Mouse (Mus musculus) spleen, postnatal 10 days (tissue): ENCODE data around the gene Garnl3.
"Not testable (repeated sequence)": the region's sequence is repeated elsewhere in the genome, so short reads cannot be mapped to it uniquely, and the experiment has no call there.

Experiments
- DNase-seq, 2 experiments: peaks; one replicate each; pipeline ENCODE4 v3.0.0; 2021 to 2022; ENCODE audit warnings: low spot score in 2 of 2

Gene Garnl3

DNA sequence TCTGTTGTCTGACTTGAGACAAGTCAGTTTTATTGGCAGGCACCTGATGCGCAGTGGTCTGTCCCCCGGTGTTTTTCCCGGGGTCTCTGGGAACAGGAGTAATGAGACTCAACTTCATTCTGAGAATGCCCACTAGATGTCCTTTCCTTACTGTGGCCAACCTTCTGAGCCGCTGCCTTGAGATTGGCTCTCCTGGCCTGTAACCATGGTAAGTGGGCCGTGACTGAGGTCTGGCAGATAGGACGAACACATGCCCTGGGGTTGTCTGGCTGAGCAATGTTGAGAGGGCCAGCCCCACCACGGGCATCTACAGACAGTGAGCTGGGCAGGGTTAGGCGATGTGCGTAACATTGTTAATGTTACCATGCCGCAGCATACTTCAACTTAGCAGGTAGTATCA lies 106.9 kb downstream of the Garnl3 start:
- DNase-seq, result no peak

DNA sequence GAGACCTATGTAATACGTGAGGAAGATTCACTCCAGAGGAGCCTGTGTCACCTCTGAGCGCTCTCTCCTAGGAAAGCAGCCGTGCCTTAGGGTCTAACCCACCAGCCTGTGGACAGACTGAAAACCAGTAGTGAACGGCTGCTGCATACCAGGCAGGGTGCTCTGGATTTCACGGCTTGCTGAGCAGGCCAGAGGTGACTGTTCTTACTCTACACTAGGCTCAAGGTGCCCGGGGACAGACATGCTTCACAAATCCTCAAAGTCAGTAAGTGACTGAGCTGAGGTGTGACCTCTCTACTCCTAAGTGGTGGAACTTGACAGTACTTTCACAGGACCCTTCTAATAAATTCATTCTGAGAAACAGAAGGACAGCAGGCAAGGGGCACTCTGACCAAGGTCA lies 108.6 kb downstream of the Garnl3 start:
- no peak for DNase-seq

GRCm38 (mm10) chr2:33018026-33018425 lies 113.4 kb downstream of the Garnl3 start:
- peak; percentile 26 to 66 for DNase-seq

- no peak for DNase-seq
These were observed 114.3 kb downstream of the Garnl3 start for GRCm38 (mm10) chr2:33017191-33017590.

GRCm38 (mm10) chr2:33014877-33015276 lies 116.6 kb downstream of the Garnl3 start:
- DNase-seq, result no peak

- DNase-seq, result not testable (repeated sequence)
These were observed 122.4 kb downstream of the Garnl3 start for GRCm38 (mm10) chr2:33009055-33009454.

- DNase-seq, result no peak
These were observed 126.4 kb downstream of the Garnl3 start for GRCm38 (mm10) chr2:33005041-33005440.

DNA sequence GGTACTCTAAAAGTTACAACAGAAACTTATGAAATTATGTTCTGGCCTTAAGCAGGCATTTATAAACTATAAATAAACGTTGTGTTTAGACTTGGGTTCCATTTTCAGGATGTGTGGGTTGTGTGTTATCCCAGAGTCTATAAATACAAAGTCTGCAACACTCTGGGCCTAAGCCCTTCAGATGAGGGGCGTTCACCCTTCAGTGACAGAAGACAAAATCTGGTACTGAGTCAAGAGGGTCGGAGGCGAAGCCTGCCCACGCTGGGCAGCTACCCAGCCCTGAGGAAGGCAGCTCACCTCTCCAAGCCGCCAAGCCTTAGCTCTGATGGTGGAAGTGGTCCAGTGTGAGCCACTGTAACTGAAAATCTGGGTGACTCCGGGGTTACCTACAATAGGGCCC lies 129.3 kb downstream of the Garnl3 start:
- DNase-seq, result no peak

DNA sequence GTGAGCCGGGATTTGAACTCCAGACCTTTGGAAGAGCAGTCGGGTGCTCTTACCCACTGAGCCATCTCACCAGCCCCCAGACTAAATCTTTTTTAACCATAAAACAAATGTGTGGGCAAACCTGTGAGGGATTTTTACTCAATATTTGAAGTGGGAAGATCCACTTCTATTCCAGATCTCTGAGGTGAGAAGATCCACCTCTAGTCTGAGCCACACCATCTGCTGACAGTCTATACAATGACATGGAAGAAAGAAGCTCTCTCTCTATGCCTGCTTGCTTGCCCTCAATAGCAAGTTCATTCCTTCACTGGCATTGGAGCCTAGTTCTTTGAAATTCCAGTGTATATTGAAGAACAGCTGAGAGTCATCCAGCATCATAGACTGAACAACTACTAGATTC lies 131.7 kb downstream of the Garnl3 start:
- DNase-seq, result no peak

DNA sequence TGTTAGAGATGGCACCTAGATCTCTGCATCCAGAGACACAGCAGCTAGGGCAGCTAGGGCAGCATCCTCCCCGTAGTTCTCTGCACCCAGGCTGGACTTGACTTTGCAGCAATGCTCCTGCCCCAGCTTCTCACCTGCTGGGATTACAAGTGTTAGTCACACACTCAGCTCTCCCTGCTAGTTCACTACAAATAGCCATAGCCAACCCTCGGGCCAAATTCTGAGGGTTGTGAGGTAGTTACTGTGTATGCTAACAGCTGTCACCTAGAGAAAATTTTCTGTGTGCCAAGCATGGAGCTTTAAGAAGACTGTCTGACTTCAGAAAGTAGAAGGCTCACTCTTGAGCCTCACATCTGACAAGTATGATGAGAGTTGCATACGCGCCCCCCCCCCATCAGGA lies 133.7 kb downstream of the Garnl3 start:
- DNase-seq, result no peak

GRCm38 (mm10) chr2:32997081-32997480 lies 134.4 kb downstream of the Garnl3 start:
- no peak for DNase-seq

GRCm38 (mm10) chr2:32992130-32992529 lies 139.3 kb downstream of the Garnl3 start:
- no peak for DNase-seq

DNA sequence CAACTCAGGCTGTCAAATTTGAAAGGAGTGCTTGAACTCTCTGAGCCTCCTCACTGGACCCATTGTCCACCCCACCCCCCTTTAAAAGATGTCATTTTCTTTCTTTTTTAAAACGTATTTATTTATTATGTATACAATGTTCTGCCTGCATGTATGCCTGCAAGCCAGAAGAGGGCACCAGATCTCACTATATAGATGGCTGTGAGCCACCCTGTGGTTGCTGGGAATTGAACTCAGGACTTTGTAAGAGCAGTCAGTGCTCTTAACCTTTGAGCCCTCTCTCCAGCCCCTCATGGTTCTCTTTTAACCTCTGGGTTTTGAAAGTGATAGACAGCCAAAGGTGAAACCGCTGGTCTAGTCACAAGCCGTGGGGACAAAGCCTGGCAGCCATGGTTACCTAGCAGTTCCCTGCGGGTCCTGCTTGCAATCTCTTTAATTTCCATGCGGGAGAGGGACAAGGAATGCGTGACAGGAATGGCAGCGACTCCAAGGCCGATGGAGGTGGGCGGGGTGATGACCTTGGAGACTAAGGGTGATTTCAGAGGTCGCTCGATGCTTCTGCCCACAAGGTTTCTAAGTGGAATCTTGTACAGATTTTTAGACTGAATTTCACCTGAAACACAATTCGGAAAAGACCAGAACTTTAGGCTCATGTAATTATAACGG lies 141.2 kb downstream of the Garnl3 start:
- no peak for DNase-seq

GRCm38 (mm10) chr2:32989376-32989775 lies 142.1 kb downstream of the Garnl3 start:
- DNase-seq, result no peak

DNA sequence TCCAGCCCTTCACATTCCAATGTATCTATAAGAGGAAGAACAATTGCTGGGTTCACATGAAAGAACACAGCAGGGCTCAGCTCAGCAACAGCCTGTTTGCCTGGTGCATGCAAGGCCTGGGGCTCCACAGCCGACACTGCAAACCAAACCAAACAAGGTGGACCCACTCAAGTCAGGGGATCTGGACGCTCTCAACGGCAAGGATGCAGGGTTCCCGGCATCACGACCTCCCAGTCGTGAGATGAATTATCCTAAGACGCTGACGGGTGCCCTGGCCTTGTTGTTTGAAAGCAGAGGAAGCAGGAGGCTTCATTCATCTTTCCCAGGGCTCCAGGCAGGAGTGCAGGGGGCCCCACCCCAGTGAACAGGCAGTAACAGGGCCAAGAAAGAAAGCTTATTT lies 145.6 kb downstream of the Garnl3 start:
- no peak for DNase-seq

GRCm38 (mm10) chr2:32983617-32984016 lies 147.8 kb downstream of the Garnl3 start:
- no peak for DNase-seq

GRCm38 (mm10) chr2:32982700-32983099 lies 148.8 kb downstream of the Garnl3 start:
- no peak for DNase-seq

DNA sequence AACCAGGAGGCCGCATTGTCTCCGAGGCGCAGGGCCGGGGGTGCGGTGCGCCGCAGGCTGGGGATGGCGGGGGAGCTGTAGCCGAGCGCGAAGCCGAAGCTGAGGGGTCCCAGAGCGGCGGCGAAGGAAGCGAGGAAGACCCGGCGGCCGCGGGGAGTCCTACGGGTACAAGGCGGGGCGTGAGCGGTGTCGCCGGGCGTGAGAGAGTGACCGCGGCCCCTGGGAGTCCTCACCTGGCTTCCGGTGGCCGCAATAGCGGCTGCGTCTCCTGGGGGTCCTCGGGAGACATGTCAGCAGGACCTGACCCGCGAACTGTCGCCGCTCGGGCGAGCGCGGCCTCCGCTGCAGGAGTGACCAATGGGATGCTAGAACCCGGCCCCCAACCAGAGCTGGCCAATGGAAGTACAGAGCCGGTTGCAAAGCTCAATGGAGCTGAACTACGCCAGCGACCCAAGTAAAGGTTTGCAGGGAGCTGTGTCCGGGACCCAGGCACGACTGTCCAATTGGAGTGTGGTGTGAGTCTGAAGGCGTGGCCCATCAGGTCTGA lies 149.7 kb downstream of the Garnl3 start, which contains the start of gene Slc2a8:
Gene Slc2a8 (minus strand): TSS at position 359 of the 547 bp plus-strand sequence.
- peak; percentile 75 to 86 for DNase-seq

- DNase-seq, result peak in 1 of 2 experiments; percentile 57
These were observed 150.2 kb downstream of the Garnl3 start for GRCm38 (mm10) chr2:32981281-32981680.

- DNase-seq, result no peak
These were observed 151.8 kb downstream of the Garnl3 start for GRCm38 (mm10) chr2:32979675-32980074.

DNA sequence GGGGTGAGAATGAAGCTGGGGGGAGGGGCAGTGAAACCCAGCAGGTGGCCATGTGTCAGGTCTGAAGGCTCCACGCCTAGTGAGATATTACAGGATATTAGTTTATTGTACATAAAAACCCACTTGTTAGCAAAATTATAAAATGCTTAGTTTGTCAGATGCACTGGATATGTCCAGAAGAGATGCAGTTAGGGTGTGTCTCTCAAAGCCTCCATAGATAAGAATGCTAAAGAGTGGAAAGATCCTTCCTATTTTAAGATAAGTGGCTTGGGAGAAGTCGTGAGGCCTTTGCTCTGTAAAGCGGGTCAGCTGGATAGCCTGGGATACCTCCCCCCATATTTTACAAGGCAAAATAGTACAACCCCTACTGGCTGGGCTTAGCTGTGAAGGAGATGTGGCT lies 152.8 kb downstream of the Garnl3 start:
- no peak for DNase-seq

DNA sequence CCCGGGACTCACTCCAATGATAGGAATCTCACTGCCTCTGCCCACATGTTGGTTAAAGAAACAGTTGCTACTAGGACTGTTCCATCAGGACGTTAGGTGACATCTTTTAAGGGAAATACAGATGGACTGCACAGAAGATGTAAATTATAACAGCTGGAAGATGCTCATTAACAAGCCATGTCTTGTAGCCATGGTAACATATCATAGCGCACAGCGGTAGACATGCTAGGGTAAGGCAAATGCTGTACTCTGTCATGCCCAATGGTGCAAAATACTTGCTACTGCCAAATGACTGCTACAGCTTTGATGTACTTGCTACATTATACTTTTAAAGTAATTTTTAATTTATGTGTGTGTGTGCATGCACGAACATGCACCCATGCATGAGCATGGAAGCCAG lies 154.3 kb downstream of the Garnl3 start:
- no peak for DNase-seq

DNA sequence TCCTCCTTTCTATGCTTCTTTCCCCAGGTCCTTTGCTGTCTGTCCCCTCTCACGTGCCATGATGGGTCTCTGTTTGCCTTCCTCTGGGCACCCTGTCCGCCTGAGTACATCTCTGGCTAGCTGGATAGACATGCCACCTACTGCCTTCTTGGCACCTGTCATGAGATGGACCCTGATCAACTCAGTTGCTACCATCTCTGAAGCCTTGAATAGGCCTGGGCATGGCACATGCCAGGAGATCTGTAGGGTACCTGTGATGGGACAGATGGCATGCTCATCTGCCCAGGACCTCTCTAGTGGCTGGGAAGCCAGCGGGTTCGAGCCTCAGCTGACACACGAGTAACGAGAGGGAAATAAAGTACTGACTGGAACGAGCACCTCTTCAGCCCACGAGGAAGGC lies 157.2 kb downstream of the Garnl3 start:
- no peak for DNase-seq

- DNase-seq, result no peak
These were observed 160.2 kb downstream of the Garnl3 start for GRCm38 (mm10) chr2:32971235-32971634.
